7 mouse cellular contexts compared by ENCODE assay signal in genomic region chr14:24995226-24995625, GRCm38 (mm10).
A peak's percentile ranks its signal among the peaks of the same experiment; 100 is the strongest.
DNase-seq lines count a peak whose midpoint lies in the region; ATAC-seq and TF ChIP-seq lines count a peak whose summit lies in the region.

No protein-coding gene starts in this region.

- WGBS in hindbrain, embryonic 13.5 days, result 40% methylated on average over 7 of the region's 7 CpGs

- 0 out of 2 replicates have a peak overlapping the region, but pooled peaks have one; percentile 39 for H3K9ac ChIP-seq in hindbrain, embryonic 13.5 days

- 0 out of 2 replicates have a peak, but pooled peaks cover 4% of the 10 kb centered on the region for H3K27me3 ChIP-seq in hindbrain, embryonic 13.5 days
- no peaks in the 10 kb centered on the region for H3K27me3 ChIP-seq in myocyte (ENCODE audit: control insufficient read depth, insufficient read depth, insufficient read length)

- peaks cover 4% of the 10 kb centered on the region; the same call in 1 of the 2 replicates for H3K9me3 ChIP-seq in hindbrain, embryonic 13.5 days

- H3ac ChIP-seq in myocyte (ENCODE audit: control insufficient read depth, insufficient read length), result no peak overlapping the region

- no peak overlapping the region for H3K4me3 ChIP-seq in hindbrain, embryonic 13.5 days
- H3K4me3 ChIP-seq in myocyte, result no peak overlapping the region

- peaks cover 62% of the 10 kb centered on the region for H3K4me1 ChIP-seq in hindbrain, embryonic 13.5 days (replicated peaks)

- H3K27ac ChIP-seq in hindbrain, embryonic 13.5 days, result peak overlapping the region; percentile 86

- no peak for ATAC-seq in hindbrain, embryonic 13.5 days (ENCODE audit: low FRiP score)

- intact Hi-C loops in left cerebral cortex, postnatal 4 days (cut with DNase I), result loop anchor here (10.0 kb wide), 1 partner anchor 120 kb away; no protein-coding TSS in a partner anchor

- peak; percentile 86 for DNase-seq in left cerebral cortex, postnatal 4 days
- DNase-seq in left cerebral cortex, adult 11 months (ENCODE audit: low spot score), result no peak
- peak; percentile 40 to 61 for DNase-seq in cerebellum, postnatal 36 days
- no peak for DNase-seq in adipocyte (ENCODE audit: low spot score)
- DNase-seq in spleen, postnatal 4 days (ENCODE audit: low spot score in 2 of 2), result no peak

- no peaks in the 10 kb centered on the region for H3K79me2 ChIP-seq in myocyte (ENCODE audit: control insufficient read depth, insufficient read depth)

- H3K4me2 ChIP-seq in hindbrain, embryonic 13.5 days, result no peak overlapping the region
- peak overlapping the region; percentile 10 for H3K4me2 ChIP-seq in myocyte (ENCODE audit: low read depth)

- no peak for TF ChIP-seq POLR2A in myocyte (IDR thresholded peaks at IDR 0.05; ENCODE audit: insufficient read length, low read depth)

- H3K36me3 ChIP-seq in hindbrain, embryonic 13.5 days, result no peaks in the 10 kb centered on the region
- no peaks in the 10 kb centered on the region for H3K36me3 ChIP-seq in myocyte (ENCODE audit: control insufficient read depth, insufficient read depth)

TF ChIP-seq in myocyte, 11 proteins besides CTCF, POLR2A, EP300 and RAD21:
- TF ChIP-seq TCF12 (IDR thresholded peaks at IDR 0.05; ENCODE audit: insufficient read depth, poor library complexity, severe bottlenecking) (peak; percentile 54), POLR2AphosphoS2 (IDR thresholded peaks at IDR 0.05; ENCODE audit: insufficient read length, low read depth) (no peak), E2F4 (IDR thresholded peaks at IDR 0.05; ENCODE audit: insufficient read depth) (no peak), MYOD1 (IDR thresholded peaks at IDR 0.05; ENCODE audit: control insufficient read depth in 1 of 3, insufficient read length in 2 of 3, low read depth in 2 of 3) (peak in 2 of 3 experiments; percentile 76 to 85), SRF (IDR thresholded peaks at IDR 0.05; ENCODE audit: control insufficient read depth, insufficient read length, low read depth) (no peak), CEBPB (IDR thresholded peaks at IDR 0.05; ENCODE audit: insufficient read depth, poor library complexity, severe bottlenecking) (no peak), TCF3 (IDR thresholded peaks at IDR 0.05; ENCODE audit: insufficient read length, low read depth) (no peak), USF1 (IDR thresholded peaks at IDR 0.05; ENCODE audit: low read depth) (no peak), MYOG (IDR thresholded peaks at IDR 0.05; ENCODE audit: control insufficient read depth in 1 of 3, insufficient read depth in 1 of 3, insufficient read length in 2 of 3, low read depth in 2 of 3) (peak; percentile 57 to 88 (median 82)), REST (IDR thresholded peaks at IDR 0.05; ENCODE audit: insufficient read depth, insufficient read length) (no peak), MAX (IDR thresholded peaks at IDR 0.05; ENCODE audit: low read depth) (no peak)

Comparison
In these comparisons a context has a peak if more than half of its experiments do, and no peak if none do; other contexts are left out.
1. DNase-seq: peak in left cerebral cortex, postnatal 4 days (single experiment) and cerebellum, postnatal 36 days (2 of 2); none in left cerebral cortex, adult 11 months (single experiment), adipocyte (single experiment) and spleen, postnatal 4 days (0 of 2).